Mouse (Mus musculus) heart, postnatal 0 days (tissue): ENCODE data around the gene Ctsf. TPM values are rescaled to one million over a fixed set of nuclear protein-coding genes. Genes with fewer than 3 reads are reported as not detected.
"Not testable (repeated sequence)": the region's sequence is repeated elsewhere in the genome, so short reads cannot be mapped to it uniquely, and the experiment has no call there.

Experiments
- ATAC-seq: fragments of 200-750 bp; cut with Nextera tagmentation; 2 replicates; pipeline ENCODE4 v1.8.0; 2017; ENCODE audit warnings: low read depth, moderate number of reproducible peaks, moderate library complexity; ENCODE audit not compliant: insufficient read depth
- DNase-seq: peaks from one replicate; pipeline ENCODE4 v3.0.0-alpha.2; 2016; ENCODE audit warnings: low spot score
- H3K27ac ChIP-seq: fragments of 300-500 bp; sonication (generic); 2 replicates; pipeline ENCODE4 v1.5.1; 2014; ENCODE audit warnings: low read depth, mild to moderate bottlenecking
- H3K27me3 ChIP-seq: fragments of 300-500 bp; sonication (generic); 2 replicates; pipeline ENCODE4 v1.6.1; 2014; ENCODE audit warnings: low read length, mixed read lengths; ENCODE audit not compliant: control insufficient read depth, insufficient read depth
- H3K36me3 ChIP-seq: fragments of 300-500 bp; sonication (generic); replicated peaks from 2 replicates; pipeline ENCODE4 v1.6.1; 2014; ENCODE audit warnings: low read length, mixed read lengths; ENCODE audit not compliant: control insufficient read depth, insufficient read depth
- H3K4me1 ChIP-seq: fragments of 300-500 bp; sonication (generic); 2 replicates; pipeline ENCODE4 v1.6.1; 2014; ENCODE audit warnings: antibody characterized with exemption; ENCODE audit not compliant: control insufficient read depth, insufficient read depth
- H3K4me2 ChIP-seq: fragments of 300-500 bp; sonication (generic); 2 replicates; pipeline ENCODE4 v1.6.1; 2014; ENCODE audit warnings: low read depth, mild to moderate bottlenecking, low read length, moderate library complexity
- H3K4me3 ChIP-seq: fragments of 300-500 bp; sonication (generic); 2 replicates; pipeline ENCODE4 v1.5.1; 2014; ENCODE audit warnings: low read depth, low read length
- H3K9ac ChIP-seq: fragments of 300-500 bp; sonication (generic); replicated peaks from 2 replicates; pipeline ENCODE4 v1.6.1; 2014; ENCODE audit warnings: low read depth, low read length, mixed read lengths
- H3K9me3 ChIP-seq: fragments of 300-500 bp; sonication (generic); replicated peaks from 2 replicates; pipeline ENCODE4 v1.6.1; 2016; ENCODE audit warnings: low read length; ENCODE audit not compliant: control insufficient read depth
- CTCF ChIP-seq: IDR thresholded peaks from 2 replicates; pipeline ENCODE4 v1.5.1; 2016; ENCODE audit warnings: antibody characterized with exemption, control low read depth, low read depth
- EP300 ChIP-seq: IDR thresholded peaks from 2 replicates; pipeline ENCODE4 v1.6.1; 2016; ENCODE audit warnings: antibody characterized with exemption, low read depth
- WGBS: fragments of 180-500 bp; shearing (Covaris S2); extraction: QIAGEN DNeasy Blood & Tissue Kit; methylation state at CpG from one replicate; pipeline ENCODE4 v1.1.7; 2014; 5-methylcytosine and 5-hydroxymethylcytosine counted together
- polyA plus RNA-seq: library from polyadenylated mRNA; unstranded; fragments of >200 nt; fragmentation: Nextera tagmentation; extraction: Ambion mirVana; gene quantifications from 2 replicates; pipeline ENCODE4 v1.2.1, GENCODE M21; 2015
- total RNA-seq: library from RNA; depleted of rRNA; stranded (reverse); fragments of >200 nt; gene quantifications from 2 replicates; pipeline ENCODE4 v1.2.3, GENCODE M21; 2014; ENCODE audit warnings: low replicate concordance

The Ctsf gene
- total and polyA plus RNA-seq, 2 experiments from 2014 or later: 39.7 to 49.5 TPM

DNA sequence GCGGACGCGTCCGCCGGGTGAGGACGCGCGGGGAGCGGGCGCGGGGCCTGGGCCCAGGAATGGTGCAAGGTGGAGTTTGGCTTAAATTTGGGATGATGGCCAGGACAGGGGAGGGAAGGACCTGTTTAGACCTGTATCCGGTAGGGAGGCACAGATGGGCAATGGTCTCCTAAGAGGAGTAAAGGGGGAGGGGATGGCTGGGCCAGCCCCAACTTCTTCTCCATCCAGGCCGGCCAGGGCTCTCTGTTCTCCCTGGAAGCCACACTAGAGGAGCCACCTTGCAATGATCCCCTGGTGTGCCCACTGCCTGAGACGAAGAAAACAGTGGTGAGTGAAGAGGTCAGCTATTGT lies 515 bp downstream of the Ctsf start:
- no peak for DNase-seq
- ATAC-seq: no peak; the same call in 1 of the 2 replicates
- Histone ChIP-seq H3K4me1 (0 out of 2 replicates have a peak, but pooled peaks cover 6% of the 10 kb centered on the region), H3K9ac (peak overlapping the region; percentile 56), H3K27me3 (no peaks in the 10 kb centered on the region), H3K4me3 (peak overlapping the region; percentile 56), H3K36me3 (no peaks in the 10 kb centered on the region; the same call in 1 of the 2 replicates), H3K4me2 (peak overlapping the region; percentile 95), H3K27ac (peak overlapping the region; percentile 56; the same call in 1 of the 2 replicates), H3K9me3 (no peaks in the 10 kb centered on the region)
- 2% methylated on average over 14 of the region's 14 CpGs for WGBS
- TF ChIP-seq EP300 (no peak), CTCF (no peak)

DNA sequence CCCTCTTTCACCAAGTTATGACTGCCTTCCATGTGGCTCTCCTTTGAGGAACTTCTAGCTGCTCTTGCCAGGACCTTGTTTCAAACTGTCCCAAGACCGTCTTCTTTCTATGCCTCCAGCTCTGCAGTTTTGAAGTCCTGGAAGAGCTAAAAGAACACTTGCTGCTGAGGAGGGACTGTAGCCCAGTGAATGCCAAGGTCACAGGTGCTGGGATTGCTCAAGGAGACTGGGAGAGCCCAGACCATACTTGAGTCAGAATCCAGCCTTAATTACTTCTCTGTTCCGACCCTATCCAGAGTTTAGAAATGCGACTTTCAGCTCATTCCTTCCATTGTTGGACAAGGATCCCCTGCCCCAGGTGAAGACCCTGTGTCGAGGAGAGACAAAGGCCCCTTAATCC lies 1.0 kb downstream of the Ctsf start:
- no peaks in the 10 kb centered on the region for H3K9me3 ChIP-seq
- WGBS: 80% methylated on average over 4 of the region's 4 CpGs
- ATAC-seq (no peak), DNase-seq (no peak)
- peak overlapping the region; percentile 56; the same call in 1 of the 2 replicates for H3K4me3 ChIP-seq
- no peaks in the 10 kb centered on the region; the same call in 1 of the 2 replicates for H3K36me3 ChIP-seq
- no peaks in the 10 kb centered on the region for H3K27me3 ChIP-seq
- H3K4me2 ChIP-seq: peak overlapping the region; percentile 95
- no peak for TF ChIP-seq CTCF
- no peak for TF ChIP-seq EP300
- H3K4me1 ChIP-seq: 0 out of 2 replicates have a peak, but pooled peaks cover 6% of the 10 kb centered on the region
- no peak overlapping the region for H3K9ac ChIP-seq
- no peak overlapping the region for H3K27ac ChIP-seq

DNA sequence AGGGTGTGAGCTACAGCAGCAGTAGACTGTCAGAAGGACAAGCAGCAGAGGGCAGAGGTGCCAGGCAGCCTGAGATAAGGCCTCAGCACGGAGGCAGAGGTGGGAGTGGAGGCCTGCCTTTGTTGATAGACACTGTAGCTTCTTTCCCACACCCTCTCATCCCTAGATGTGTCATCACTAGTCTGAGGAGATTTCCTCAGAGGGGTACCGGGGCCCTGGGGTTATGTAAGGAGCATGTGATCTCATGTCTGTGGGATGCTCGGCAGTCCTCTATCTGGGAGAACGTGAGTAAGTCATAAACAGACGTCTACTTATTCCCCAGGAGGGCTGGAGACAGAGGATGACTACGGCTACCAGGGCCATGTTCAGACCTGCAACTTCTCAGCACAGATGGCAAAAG lies 4.2 kb downstream of the Ctsf start:
- Histone ChIP-seq H3K9me3 (no peaks in the 10 kb centered on the region), H3K36me3 (peaks cover 4% of the 10 kb centered on the region; the same call in 1 of the 2 replicates), H3K4me1 (0 out of 2 replicates have a peak, but pooled peaks cover 6% of the 10 kb centered on the region), H3K9ac (no peak overlapping the region), H3K4me2 (no peak overlapping the region), H3K4me3 (no peak overlapping the region), H3K27ac (no peak overlapping the region), H3K27me3 (no peaks in the 10 kb centered on the region)
- DNase-seq: no peak
- no peak for ATAC-seq
- TF ChIP-seq EP300 (no peak), CTCF (no peak)
- 33% methylated on average over 6 of the region's 6 CpGs for WGBS

DNA sequence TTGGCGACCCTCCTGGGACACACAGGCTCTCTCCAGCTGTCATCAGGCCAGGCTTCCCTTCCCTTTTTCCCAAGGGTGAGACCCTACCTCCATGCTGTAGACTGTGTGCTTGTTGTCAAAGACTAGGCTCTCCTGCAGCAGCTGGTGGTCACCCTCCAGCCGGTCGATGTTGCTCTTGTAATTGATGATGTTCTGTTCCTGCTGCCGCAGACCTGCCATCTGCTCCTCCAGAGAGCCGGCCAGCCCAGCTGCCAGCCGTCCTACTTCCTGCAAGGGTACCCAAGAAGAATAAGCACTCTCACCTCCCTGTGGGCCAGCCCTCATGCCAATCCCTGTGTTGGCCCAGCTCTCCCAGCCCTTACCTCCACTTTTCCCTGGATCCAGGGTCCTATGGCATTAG lies 8.1 kb downstream of the Ctsf start:
- Histone ChIP-seq H3K27ac (no peak overlapping the region), H3K27me3 (0 out of 2 replicates have a peak, but pooled peaks cover 3% of the 10 kb centered on the region), H3K36me3 (peaks cover 4% of the 10 kb centered on the region; the same call in 1 of the 2 replicates), H3K4me1 (0 out of 2 replicates have a peak, but pooled peaks cover 4% of the 10 kb centered on the region), H3K9me3 (no peaks in the 10 kb centered on the region), H3K4me3 (no peak overlapping the region), H3K9ac (no peak overlapping the region), H3K4me2 (no peak overlapping the region)
- DNase-seq: no peak
- no peak for TF ChIP-seq CTCF
- TF ChIP-seq EP300: no peak
- ATAC-seq: no peak
- 73% methylated on average over 6 of the region's 6 CpGs for WGBS

DNA sequence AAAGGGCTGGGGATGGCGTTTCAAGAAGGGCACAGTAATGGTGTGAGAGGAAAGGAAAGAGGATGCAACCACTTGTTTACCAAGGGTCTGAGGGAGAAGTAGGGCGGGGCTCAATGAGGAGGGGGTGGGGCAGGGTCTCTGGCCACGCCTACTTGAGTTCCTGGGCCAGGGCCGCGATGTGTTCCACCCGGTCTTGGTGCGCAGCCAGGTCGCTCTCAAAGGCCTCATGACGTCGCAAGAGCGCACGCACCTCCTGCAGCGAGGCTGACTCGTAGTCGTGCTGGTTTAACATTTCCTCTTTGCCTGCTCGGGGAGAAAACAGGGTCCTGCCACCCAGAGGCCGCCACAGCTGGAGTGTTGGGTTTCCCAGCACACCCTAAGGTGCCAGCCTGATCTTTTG lies 10.2 kb downstream of the Ctsf start:
- peaks cover 4% of the 10 kb centered on the region; the same call in 1 of the 2 replicates for H3K36me3 ChIP-seq
- no peak overlapping the region for H3K27ac ChIP-seq
- ATAC-seq (peak; percentile 49; the same call in 1 of the 2 replicates), DNase-seq (peak; percentile 41)
- WGBS: 3% methylated on average over 17 of the region's 17 CpGs
- H3K27me3 ChIP-seq: 0 out of 2 replicates have a peak, but pooled peaks cover 3% of the 10 kb centered on the region
- 0 out of 2 replicates have a peak, but pooled peaks cover 4% of the 10 kb centered on the region for H3K4me1 ChIP-seq
- no peaks in the 10 kb centered on the region for H3K9me3 ChIP-seq
- H3K4me2 ChIP-seq: peak overlapping the region; percentile 22
- no peak for TF ChIP-seq EP300
- TF ChIP-seq CTCF: no peak
- no peak overlapping the region for H3K9ac ChIP-seq
- H3K4me3 ChIP-seq: no peak overlapping the region

DNA sequence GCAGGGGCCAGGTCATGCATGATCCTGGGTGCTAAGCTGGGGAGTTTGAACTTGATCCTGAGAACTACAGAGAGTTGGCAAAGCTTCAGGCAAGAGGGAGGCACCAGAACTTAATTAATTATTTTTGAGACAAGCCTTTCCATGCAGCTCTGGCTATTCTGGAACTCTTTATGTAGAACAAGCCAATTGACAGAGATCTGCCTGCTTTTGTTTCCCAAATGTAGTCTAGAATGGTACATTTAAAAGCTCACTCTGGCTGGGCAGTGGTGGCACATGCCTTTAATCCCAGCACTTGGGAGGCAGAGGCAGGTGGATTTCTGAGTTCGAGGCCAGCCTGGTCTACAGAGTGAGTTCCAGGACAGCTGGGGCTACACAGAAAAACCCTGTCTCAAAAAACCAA lies 19.7 kb downstream of the Ctsf start:
- not testable (repeated sequence) for H3K4me1 ChIP-seq, DNase-seq, H3K36me3 ChIP-seq, ATAC-seq, H3K27ac ChIP-seq, H3K4me2 ChIP-seq, H3K4me3 ChIP-seq, H3K9me3 ChIP-seq, H3K9ac ChIP-seq, H3K27me3 ChIP-seq
- WGBS: 67% methylated on average over 1 of the region's 1 CpGs
